Mouse (Mus musculus) brain, embryonic 14.5 days (tissue): ENCODE results near the gene Josd1.

Source experiments
- CTCF ChIP-seq: fragments of 200-500 bp; IDR thresholded peaks from 2 replicates; pipeline ENCODE4 v1.5.1; 2012; ENCODE audit warnings: inconsistent platforms, mild to moderate bottlenecking, moderate library complexity, borderline replicate concordance; ENCODE audit not compliant: insufficient read depth, insufficient read length; ENCODE audit errors: extremely low read depth
- POLR2A ChIP-seq: fragments of 200-500 bp; IDR thresholded peaks from 2 replicates; pipeline ENCODE4 v1.6.1; 2012; ENCODE audit warnings: mild to moderate bottlenecking, inconsistent platforms, borderline replicate concordance; ENCODE audit not compliant: poor library complexity, insufficient read depth, insufficient read length, severe bottlenecking; ENCODE audit errors: extremely low read depth

DNA sequence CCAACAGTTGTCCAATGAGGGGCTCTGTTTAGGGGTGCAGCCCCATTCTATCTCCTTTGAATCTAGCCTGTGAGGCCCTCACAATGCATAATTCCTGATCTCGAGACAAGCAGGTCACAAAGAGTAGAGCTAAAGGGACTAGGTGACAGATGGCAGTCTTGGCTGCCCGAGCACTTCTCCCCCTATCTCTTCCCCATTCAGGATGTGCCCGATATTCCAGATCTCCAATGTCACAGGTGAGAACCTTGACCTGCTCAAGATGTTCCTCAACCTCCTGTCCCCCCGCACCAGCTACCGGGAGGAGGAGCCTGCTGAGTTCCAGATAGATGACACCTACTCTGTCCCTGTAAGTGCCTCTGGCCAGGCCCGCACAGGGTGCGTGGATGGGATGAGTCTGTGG lies 27.9 kb upstream of the Josd1 start:
- no peak for TF ChIP-seq POLR2A
- no peak for TF ChIP-seq CTCF
